Mouse (Mus musculus): ENCODE data around the gene Map4k3. TPM values are rescaled to one million over a fixed set of nuclear protein-coding genes. Genes with fewer than 3 reads are reported as not detected.

The Map4k3 gene
- total and polyA plus RNA-seq, 2 experiments: 5.6 to 23.6 TPM

DNA sequence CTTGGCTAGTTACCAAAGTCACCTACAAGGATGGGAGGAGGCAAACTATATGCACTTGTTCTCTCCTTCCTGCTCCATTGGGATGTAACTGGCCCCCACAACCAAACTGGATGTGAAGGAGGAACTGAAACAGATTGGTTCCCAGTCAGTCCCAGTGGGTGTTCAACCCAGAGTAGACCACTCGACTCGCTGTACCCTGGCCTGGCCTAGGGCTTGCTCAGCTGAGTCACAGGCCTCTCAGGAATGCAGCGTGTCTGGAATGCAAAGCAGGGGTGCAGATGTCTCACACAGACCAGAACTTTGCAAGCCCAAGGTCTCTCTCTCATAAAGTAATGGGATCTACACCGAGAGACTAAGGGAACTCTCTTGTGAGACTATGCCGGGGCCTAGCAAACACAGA, 27.8 kb upstream of the Map4k3 start:
- H3K27ac ChIP-seq (replicated peaks; ENCODE audit: insufficient read depth, low read depth, low read length): no peak overlapping the region
- H3K4me1 ChIP-seq (ENCODE audit: control insufficient read depth, insufficient read depth, low read length): peaks cover 4% of the 10 kb centered on the region; the same call in 1 of the 2 replicates
- H3K36me3 ChIP-seq (ENCODE audit: control insufficient read depth, insufficient read depth, low read length): no peaks in the 10 kb centered on the region; the same call in 1 of the 2 replicates
- DNase-seq (ENCODE audit: extremely low read depth, low read depth, low spot score): no peak
- H3K79me2 ChIP-seq (ENCODE audit: control insufficient read depth, insufficient read depth, low read length): no peaks in the 10 kb centered on the region
- H3K4me3 ChIP-seq (ENCODE audit: insufficient read depth, low read depth, low read length): no peak overlapping the region
- no peaks in the 10 kb centered on the region for H3K27me3 ChIP-seq (ENCODE audit: control insufficient read depth, insufficient read depth, low read length)
- 87% methylated on average over 5 of the region's 5 CpGs for WGBS
- no peak overlapping the region for H3K9ac ChIP-seq (ENCODE audit: low read depth, low read length)
- TF ChIP-seq CTCF (IDR thresholded peaks at IDR 0.05; ENCODE audit: low read depth, low read length): no peak
- TF ChIP-seq POLR2A (IDR thresholded peaks at IDR 0.05; ENCODE audit: extremely low read depth, insufficient read depth, low read length): no peak

DNA sequence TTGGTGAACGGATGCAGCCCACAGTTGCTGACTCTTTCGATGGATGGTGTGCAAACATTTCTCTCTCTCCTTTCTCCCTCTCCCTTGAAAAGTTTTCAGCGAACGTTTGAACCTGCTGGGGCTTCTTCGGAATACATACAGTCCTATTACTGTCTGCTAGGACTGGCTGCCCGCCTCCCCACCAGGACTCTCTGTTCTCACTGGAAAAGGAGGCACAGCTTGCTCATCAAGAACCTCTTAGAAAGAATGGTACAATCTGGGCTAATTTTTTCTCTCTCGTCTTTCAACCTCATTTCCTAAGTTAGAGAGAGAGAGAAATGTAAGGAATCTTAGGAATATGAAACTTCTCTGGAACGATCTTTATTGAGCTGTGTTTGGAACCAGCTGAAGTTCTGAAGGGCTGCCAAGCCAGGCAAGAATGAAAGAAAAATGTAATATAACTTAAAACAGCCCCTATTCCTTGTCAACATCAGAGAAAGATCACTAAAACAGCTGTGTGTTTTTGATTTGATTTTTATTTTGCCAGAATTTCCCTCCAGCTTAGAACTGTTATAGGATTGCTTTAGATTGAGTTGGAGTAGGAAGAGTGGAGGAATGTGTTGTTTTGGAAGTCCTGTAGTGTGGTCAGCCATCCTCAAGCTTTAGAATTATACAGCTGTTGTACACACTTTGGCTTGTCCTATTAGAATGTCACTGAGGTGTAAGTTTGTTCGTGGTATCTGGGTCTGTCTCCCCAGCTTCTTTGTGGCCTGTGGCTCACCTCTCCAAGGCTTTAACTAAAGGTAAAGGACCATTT, 27.0 kb upstream of the Map4k3 start:
- WGBS: 61% methylated on average over 9 of the region's 9 CpGs
- TF ChIP-seq POLR2A (IDR thresholded peaks at IDR 0.05; ENCODE audit: extremely low read depth, insufficient read depth, low read length) (no peak), CTCF (IDR thresholded peaks at IDR 0.05; ENCODE audit: low read depth, low read length) (no peak)
- no peak overlapping the region for H3K9ac ChIP-seq (ENCODE audit: low read depth, low read length)
- no peak overlapping the region for H3K27ac ChIP-seq (replicated peaks; ENCODE audit: insufficient read depth, low read depth, low read length)
- no peaks in the 10 kb centered on the region for H3K27me3 ChIP-seq (ENCODE audit: control insufficient read depth, insufficient read depth, low read length)
- H3K4me3 ChIP-seq (ENCODE audit: insufficient read depth, low read depth, low read length): no peak overlapping the region
- H3K4me1 ChIP-seq (ENCODE audit: control insufficient read depth, insufficient read depth, low read length): peaks cover 1% of the 10 kb centered on the region; the same call in 1 of the 2 replicates
- H3K36me3 ChIP-seq (ENCODE audit: control insufficient read depth, insufficient read depth, low read length): no peaks in the 10 kb centered on the region; the same call in 1 of the 2 replicates
- peak; percentile 12 for DNase-seq (ENCODE audit: extremely low read depth, low read depth, low spot score)
- no peaks in the 10 kb centered on the region for H3K79me2 ChIP-seq (ENCODE audit: control insufficient read depth, insufficient read depth, low read length)

DNA sequence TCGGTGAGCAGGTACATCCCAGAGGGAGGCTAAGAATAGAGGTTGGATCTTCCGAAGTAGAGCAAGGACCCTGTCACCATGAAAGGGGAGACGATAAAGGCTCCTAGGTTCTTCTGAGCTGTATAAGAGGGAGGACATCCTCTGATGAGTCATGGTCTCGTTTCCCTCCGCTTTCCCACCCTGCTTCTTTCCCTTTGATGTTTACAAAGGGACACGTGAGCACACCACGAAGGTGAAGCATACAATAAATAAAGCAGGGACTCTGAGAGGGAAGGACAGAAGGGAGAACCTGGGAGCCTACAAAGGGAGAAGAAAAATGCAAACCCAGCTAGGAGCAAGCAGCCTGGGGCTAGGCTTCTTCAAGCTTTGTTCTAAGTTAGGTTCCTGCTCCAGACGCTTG, 26.3 kb upstream of the Map4k3 start:
- no peak for DNase-seq (ENCODE audit: extremely low read depth, low read depth, low spot score)
- H3K4me3 ChIP-seq (ENCODE audit: insufficient read depth, low read depth, low read length): no peak overlapping the region
- WGBS: 64% methylated on average over 8 of the region's 8 CpGs
- H3K27ac ChIP-seq (replicated peaks; ENCODE audit: insufficient read depth, low read depth, low read length): no peak overlapping the region
- no peak for TF ChIP-seq CTCF (IDR thresholded peaks at IDR 0.05; ENCODE audit: low read depth, low read length)
- no peaks in the 10 kb centered on the region for H3K79me2 ChIP-seq (ENCODE audit: control insufficient read depth, insufficient read depth, low read length)
- H3K9ac ChIP-seq (ENCODE audit: low read depth, low read length): no peak overlapping the region
- H3K27me3 ChIP-seq (ENCODE audit: control insufficient read depth, insufficient read depth, low read length): no peaks in the 10 kb centered on the region
- H3K4me1 ChIP-seq (ENCODE audit: control insufficient read depth, insufficient read depth, low read length): no peaks in the 10 kb centered on the region
- H3K36me3 ChIP-seq (ENCODE audit: control insufficient read depth, insufficient read depth, low read length): no peaks in the 10 kb centered on the region; the same call in 1 of the 2 replicates

DNA sequence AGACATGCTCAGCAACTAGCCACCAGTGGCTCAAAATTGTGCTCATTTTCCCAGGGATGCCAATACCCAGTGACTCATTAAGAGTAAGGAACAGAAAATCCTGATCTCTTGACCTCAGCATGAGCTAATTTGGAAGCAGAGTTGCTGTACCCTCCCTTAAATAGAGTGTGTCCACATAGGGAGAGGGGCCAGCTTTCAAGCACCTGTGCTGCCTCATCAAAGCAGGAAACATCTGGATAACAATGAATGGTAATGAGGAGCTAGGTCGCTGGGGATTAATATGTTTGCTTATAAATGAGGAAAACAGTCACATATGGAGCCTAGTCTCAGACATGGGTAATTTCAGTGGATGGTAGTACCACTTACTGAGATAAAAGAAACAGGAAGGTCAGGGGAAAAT, 24.2 kb upstream of the Map4k3 start:
- Histone ChIP-seq H3K27ac (replicated peaks; ENCODE audit: insufficient read depth, low read depth, low read length) (no peak overlapping the region), H3K4me3 (ENCODE audit: insufficient read depth, low read depth, low read length) (no peak overlapping the region), H3K79me2 (ENCODE audit: control insufficient read depth, insufficient read depth, low read length) (no peaks in the 10 kb centered on the region), H3K4me1 (ENCODE audit: control insufficient read depth, insufficient read depth, low read length) (no peaks in the 10 kb centered on the region), H3K9ac (ENCODE audit: low read depth, low read length) (no peak overlapping the region), H3K27me3 (ENCODE audit: control insufficient read depth, insufficient read depth, low read length) (no peaks in the 10 kb centered on the region), H3K36me3 (ENCODE audit: control insufficient read depth, insufficient read depth, low read length) (no peaks in the 10 kb centered on the region; the same call in 1 of the 2 replicates)
- no peak for DNase-seq (ENCODE audit: extremely low read depth, low read depth, low spot score)
- 69% methylated on average over 1 of the region's 1 CpGs for WGBS
- TF ChIP-seq POLR2A (IDR thresholded peaks at IDR 0.05; ENCODE audit: extremely low read depth, insufficient read depth, low read length): no peak
- TF ChIP-seq CTCF (IDR thresholded peaks at IDR 0.05; ENCODE audit: low read depth, low read length): no peak

DNA sequence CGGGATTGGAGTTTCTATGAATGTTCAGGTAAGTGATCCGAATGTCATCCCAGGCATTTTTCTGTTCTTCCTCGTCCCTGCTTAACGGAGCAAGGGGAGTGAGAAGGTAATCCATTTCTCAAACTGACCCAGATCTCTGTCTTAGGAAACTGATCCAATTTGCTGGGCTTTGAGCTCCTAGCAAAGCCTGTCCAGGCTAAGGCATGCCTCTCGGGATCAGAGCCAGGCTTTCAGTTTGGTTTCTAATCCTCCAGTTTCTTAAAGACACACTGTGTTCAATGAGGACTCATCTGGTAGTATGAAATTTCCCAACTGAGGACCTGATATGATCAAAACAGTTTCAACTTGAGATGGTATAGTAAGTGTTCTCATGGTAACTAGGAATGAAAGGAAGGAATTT, 11.1 kb upstream of the Map4k3 start:
- Histone ChIP-seq H3K27ac (replicated peaks; ENCODE audit: insufficient read depth, low read depth, low read length) (no peak overlapping the region), H3K4me3 (ENCODE audit: insufficient read depth, low read depth, low read length) (no peak overlapping the region), H3K4me1 (ENCODE audit: control insufficient read depth, insufficient read depth, low read length) (no peaks in the 10 kb centered on the region), H3K36me3 (ENCODE audit: control insufficient read depth, insufficient read depth, low read length) (no peaks in the 10 kb centered on the region), H3K9ac (ENCODE audit: low read depth, low read length) (no peak overlapping the region), H3K27me3 (ENCODE audit: control insufficient read depth, insufficient read depth, low read length) (no peaks in the 10 kb centered on the region), H3K79me2 (ENCODE audit: control insufficient read depth, insufficient read depth, low read length) (no peaks in the 10 kb centered on the region)
- DNase-seq (ENCODE audit: extremely low read depth, low read depth, low spot score): no peak
- no peak for TF ChIP-seq CTCF (IDR thresholded peaks at IDR 0.05; ENCODE audit: low read depth, low read length)
- no peak for TF ChIP-seq POLR2A (IDR thresholded peaks at IDR 0.05; ENCODE audit: extremely low read depth, insufficient read depth, low read length)
- WGBS: 87% methylated on average over 5 of the region's 5 CpGs

DNA sequence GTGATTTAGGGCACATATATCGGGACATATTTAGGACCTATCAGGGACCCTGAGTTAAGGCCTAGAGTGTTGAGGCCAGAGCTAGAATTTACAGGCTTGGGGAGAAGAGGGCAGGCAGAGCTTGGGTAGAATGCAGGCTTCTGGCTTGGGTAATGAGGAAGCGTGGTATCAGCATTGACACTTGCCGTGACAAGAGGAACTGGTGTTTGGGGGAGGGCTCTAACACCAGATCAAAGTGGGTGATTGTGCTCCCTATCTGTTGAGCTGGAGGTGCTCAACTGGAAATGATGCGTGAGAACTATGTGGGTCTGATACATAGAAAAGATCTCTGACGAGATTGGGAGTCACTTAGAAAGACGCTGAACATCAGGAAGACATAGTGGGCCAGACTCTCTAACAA, 6.4 kb upstream of the Map4k3 start:
- Histone ChIP-seq H3K4me1 (ENCODE audit: control insufficient read depth, insufficient read depth, low read length) (no peaks in the 10 kb centered on the region), H3K36me3 (ENCODE audit: control insufficient read depth, insufficient read depth, low read length) (no peaks in the 10 kb centered on the region), H3K4me3 (ENCODE audit: insufficient read depth, low read depth, low read length) (no peak overlapping the region), H3K27me3 (ENCODE audit: control insufficient read depth, insufficient read depth, low read length) (no peaks in the 10 kb centered on the region), H3K27ac (replicated peaks; ENCODE audit: insufficient read depth, low read depth, low read length) (no peak overlapping the region), H3K79me2 (ENCODE audit: control insufficient read depth, insufficient read depth, low read length) (no peaks in the 10 kb centered on the region), H3K9ac (ENCODE audit: low read depth, low read length) (no peak overlapping the region)
- TF ChIP-seq POLR2A (IDR thresholded peaks at IDR 0.05; ENCODE audit: extremely low read depth, insufficient read depth, low read length) (no peak), CTCF (IDR thresholded peaks at IDR 0.05; ENCODE audit: low read depth, low read length) (no peak)
- DNase-seq (ENCODE audit: extremely low read depth, low read depth, low spot score): no peak
- WGBS: 88% methylated on average over 6 of the region's 6 CpGs

Data from liver, adult 2 months (tissue).